Mouse (Mus musculus): Measurements from ENCODE around the gene Txn2. TPM values are rescaled to one million over a fixed set of nuclear protein-coding genes. Genes with fewer than 3 reads are reported as not detected.

Gene Txn2
- polyA plus RNA-seq, 1 experiment from 2014 or later: 291 TPM

GRCm38 (mm10) chr15:77928091-77928490 is 715 bp downstream of the Txn2 start:
- WGBS: 28% methylated on average over 4 of the region's 4 CpGs
- H3K27ac ChIP-seq (ENCODE audit: low read depth, low read length): peak overlapping the region; percentile 90
- ATAC-seq: no peak

DNA sequence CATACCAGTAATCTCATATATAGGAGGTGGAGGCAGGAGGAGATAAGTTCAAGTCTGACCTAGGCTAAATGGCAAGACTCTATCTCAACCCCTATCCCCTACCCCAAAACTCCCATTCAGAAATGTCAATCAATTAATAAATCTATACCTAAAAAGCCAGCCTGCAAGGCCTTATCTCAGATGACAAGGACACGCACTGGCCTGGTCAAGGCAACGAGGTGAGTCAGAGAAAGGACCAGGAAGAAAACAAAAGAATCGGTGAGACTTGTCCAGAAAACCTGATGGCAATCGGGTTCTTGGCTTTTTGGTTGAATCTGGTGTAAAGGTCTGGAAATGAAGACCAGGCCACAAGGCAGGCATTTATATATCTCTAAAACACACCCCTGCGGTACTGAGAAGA is 1.9 kb downstream of the Txn2 start:
- no peak overlapping the region for H3K4me2 ChIP-seq (ENCODE audit: low read length)

More at GRCm38 (mm10) chr15:77928091-77928490, 715 bp downstream of the Txn2 start:
- no peaks in the 10 kb centered on the region for H3K9me3 ChIP-seq (replicated peaks; ENCODE audit: control insufficient read depth, low read length)
- peaks cover 18% of the 10 kb centered on the region for H3K4me1 ChIP-seq (ENCODE audit: control insufficient read depth, insufficient read depth, low read length)
- DNase-seq (ENCODE audit: low spot score): no peak
- peaks cover 33% of the 10 kb centered on the region for H3K36me3 ChIP-seq (ENCODE audit: control insufficient read depth, insufficient read depth, low read length)
- H3K27me3 ChIP-seq (replicated peaks; ENCODE audit: control insufficient read depth, insufficient read depth, low read length): no peaks in the 10 kb centered on the region
- peak overlapping the region; percentile 71 for H3K9ac ChIP-seq (ENCODE audit: low read length)
- H3K4me3 ChIP-seq (ENCODE audit: low read depth, low read length): peak overlapping the region; percentile 58
- H3K4me2 ChIP-seq (ENCODE audit: low read length): peak overlapping the region; percentile 74

GRCm38 (mm10) chr15:77925195-77925594 is 3.6 kb downstream of the Txn2 start:
- no peaks in the 10 kb centered on the region for H3K27me3 ChIP-seq (replicated peaks; ENCODE audit: control insufficient read depth, insufficient read depth, low read length)
- H3K4me3 ChIP-seq (ENCODE audit: low read depth, low read length): no peak overlapping the region
- no peak overlapping the region for H3K27ac ChIP-seq (ENCODE audit: low read depth, low read length)
- no peaks in the 10 kb centered on the region for H3K9me3 ChIP-seq (replicated peaks; ENCODE audit: control insufficient read depth, low read length)
- DNase-seq (ENCODE audit: low spot score): no peak
- H3K4me1 ChIP-seq (ENCODE audit: control insufficient read depth, insufficient read depth, low read length): peaks cover 18% of the 10 kb centered on the region
- 94% methylated on average over 2 of the region's 2 CpGs for WGBS
- ATAC-seq: no peak
- H3K4me2 ChIP-seq (ENCODE audit: low read length): no peak overlapping the region
- peaks cover 61% of the 10 kb centered on the region for H3K36me3 ChIP-seq (ENCODE audit: control insufficient read depth, insufficient read depth, low read length)
- H3K9ac ChIP-seq (ENCODE audit: low read length): no peak overlapping the region

More for the DNA sequence above, 1.9 kb downstream of the Txn2 start:
- Histone ChIP-seq H3K4me3 (ENCODE audit: low read depth, low read length) (no peak overlapping the region), H3K36me3 (ENCODE audit: control insufficient read depth, insufficient read depth, low read length) (peaks cover 45% of the 10 kb centered on the region), H3K4me1 (ENCODE audit: control insufficient read depth, insufficient read depth, low read length) (peaks cover 18% of the 10 kb centered on the region), H3K9me3 (replicated peaks; ENCODE audit: control insufficient read depth, low read length) (no peaks in the 10 kb centered on the region), H3K27me3 (replicated peaks; ENCODE audit: control insufficient read depth, insufficient read depth, low read length) (no peaks in the 10 kb centered on the region), H3K9ac (ENCODE audit: low read length) (no peak overlapping the region), H3K27ac (ENCODE audit: low read depth, low read length) (no peak overlapping the region)
- DNase-seq (ENCODE audit: low spot score) (no peak), ATAC-seq (no peak)
- 93% methylated on average over 5 of the region's 5 CpGs for WGBS

DNA sequence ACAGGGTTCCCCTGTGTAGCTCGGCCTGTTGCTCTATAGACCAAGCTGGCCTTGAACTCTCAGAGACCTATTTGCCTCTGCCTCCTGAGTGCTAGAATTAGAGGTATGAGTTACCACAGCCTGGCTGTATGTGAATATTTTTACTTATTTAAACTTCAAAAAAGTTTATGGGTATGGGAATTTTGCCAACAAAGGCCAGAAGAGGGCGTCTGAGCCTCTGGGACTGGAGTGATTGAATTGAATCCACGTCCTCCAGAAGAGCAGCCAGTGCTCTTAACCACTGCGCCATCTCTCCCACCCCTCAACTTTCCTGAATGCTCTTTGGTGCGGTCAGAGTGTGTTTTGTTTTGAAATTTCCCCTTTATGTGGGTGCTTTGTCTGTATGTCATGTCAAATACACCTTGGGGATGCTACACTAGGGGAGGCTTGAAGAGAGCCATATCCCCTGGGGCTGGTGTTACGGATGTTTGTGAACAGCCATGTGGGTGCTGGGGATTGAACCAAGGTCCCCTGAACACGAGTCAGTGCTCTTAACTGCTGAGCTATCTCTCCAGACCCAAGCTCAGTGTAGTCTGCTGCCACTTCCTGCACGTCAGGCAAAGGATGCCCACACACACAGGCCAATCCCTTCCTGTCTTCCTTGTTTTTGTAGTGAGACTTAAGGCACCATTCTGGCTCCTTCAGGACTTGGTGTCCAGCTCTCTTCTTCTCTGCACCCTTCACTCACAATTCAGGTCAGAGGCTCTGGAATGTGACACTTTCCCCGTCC is 5.4 kb downstream of the Txn2 start:
- WGBS: 71% methylated on average over 9 of the region's 9 CpGs
- Histone ChIP-seq H3K4me2 (ENCODE audit: low read length) (no peak overlapping the region), H3K4me3 (ENCODE audit: low read depth, low read length) (no peak overlapping the region)

GRCm38 (mm10) chr15:77922710-77923109 is 6.1 kb downstream of the Txn2 start:
- Histone ChIP-seq H3K27ac (ENCODE audit: low read depth, low read length) (no peak overlapping the region), H3K9me3 (replicated peaks; ENCODE audit: control insufficient read depth, low read length) (no peaks in the 10 kb centered on the region), H3K36me3 (ENCODE audit: control insufficient read depth, insufficient read depth, low read length) (peaks cover 84% of the 10 kb centered on the region), H3K4me3 (ENCODE audit: low read depth, low read length) (no peak overlapping the region), H3K27me3 (replicated peaks; ENCODE audit: control insufficient read depth, insufficient read depth, low read length) (no peaks in the 10 kb centered on the region), H3K9ac (ENCODE audit: low read length) (no peak overlapping the region), H3K4me1 (ENCODE audit: control insufficient read depth, insufficient read depth, low read length) (peaks cover 4% of the 10 kb centered on the region), H3K4me2 (ENCODE audit: low read length) (no peak overlapping the region)
- ATAC-seq: no peak
- 89% methylated on average over 9 of the region's 9 CpGs for WGBS
- no peak for DNase-seq (ENCODE audit: low spot score)

More for the DNA sequence above, 5.4 kb downstream of the Txn2 start:
- no peak for ATAC-seq
- peaks cover 10% of the 10 kb centered on the region for H3K4me1 ChIP-seq (ENCODE audit: control insufficient read depth, insufficient read depth, low read length)
- H3K9me3 ChIP-seq (replicated peaks; ENCODE audit: control insufficient read depth, low read length): no peaks in the 10 kb centered on the region
- no peak for DNase-seq (ENCODE audit: low spot score)
- H3K27me3 ChIP-seq (replicated peaks; ENCODE audit: control insufficient read depth, insufficient read depth, low read length): no peaks in the 10 kb centered on the region
- H3K27ac ChIP-seq (ENCODE audit: low read depth, low read length): no peak overlapping the region
- no peak overlapping the region for H3K9ac ChIP-seq (ENCODE audit: low read length)
- peaks cover 77% of the 10 kb centered on the region for H3K36me3 ChIP-seq (ENCODE audit: control insufficient read depth, insufficient read depth, low read length)

DNA sequence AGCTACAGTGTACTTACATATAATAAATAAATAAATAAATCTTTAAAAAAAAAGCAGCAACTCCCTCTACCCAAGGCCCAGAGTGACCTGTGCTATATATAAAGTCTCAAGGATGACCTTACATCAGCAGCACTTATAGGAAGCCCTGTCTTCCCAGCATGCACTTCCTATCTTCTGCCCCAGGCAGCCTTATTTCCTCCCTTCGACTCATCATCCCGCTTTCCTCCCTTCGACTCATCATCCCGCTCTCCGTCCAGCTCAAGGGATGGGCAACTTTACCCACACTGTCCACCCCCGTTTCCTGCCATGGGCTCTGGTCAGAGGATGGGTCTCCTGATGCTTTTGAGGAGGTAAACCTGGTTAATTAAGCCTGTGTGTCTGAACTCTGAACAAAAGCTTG is 7.2 kb downstream of the Txn2 start:
- H3K27me3 ChIP-seq (replicated peaks; ENCODE audit: control insufficient read depth, insufficient read depth, low read length): no peaks in the 10 kb centered on the region
- ATAC-seq (no peak), DNase-seq (ENCODE audit: low spot score) (no peak)
- no peaks in the 10 kb centered on the region for H3K9me3 ChIP-seq (replicated peaks; ENCODE audit: control insufficient read depth, low read length)
- no peak overlapping the region for H3K4me2 ChIP-seq (ENCODE audit: low read length)
- no peak overlapping the region for H3K27ac ChIP-seq (ENCODE audit: low read depth, low read length)
- H3K4me3 ChIP-seq (ENCODE audit: low read depth, low read length): no peak overlapping the region
- peaks cover 79% of the 10 kb centered on the region for H3K36me3 ChIP-seq (ENCODE audit: control insufficient read depth, insufficient read depth, low read length)
- H3K4me1 ChIP-seq (ENCODE audit: control insufficient read depth, insufficient read depth, low read length): no peaks in the 10 kb centered on the region
- WGBS: 94% methylated on average over 6 of the region's 6 CpGs
- no peak overlapping the region for H3K9ac ChIP-seq (ENCODE audit: low read length)

DNA sequence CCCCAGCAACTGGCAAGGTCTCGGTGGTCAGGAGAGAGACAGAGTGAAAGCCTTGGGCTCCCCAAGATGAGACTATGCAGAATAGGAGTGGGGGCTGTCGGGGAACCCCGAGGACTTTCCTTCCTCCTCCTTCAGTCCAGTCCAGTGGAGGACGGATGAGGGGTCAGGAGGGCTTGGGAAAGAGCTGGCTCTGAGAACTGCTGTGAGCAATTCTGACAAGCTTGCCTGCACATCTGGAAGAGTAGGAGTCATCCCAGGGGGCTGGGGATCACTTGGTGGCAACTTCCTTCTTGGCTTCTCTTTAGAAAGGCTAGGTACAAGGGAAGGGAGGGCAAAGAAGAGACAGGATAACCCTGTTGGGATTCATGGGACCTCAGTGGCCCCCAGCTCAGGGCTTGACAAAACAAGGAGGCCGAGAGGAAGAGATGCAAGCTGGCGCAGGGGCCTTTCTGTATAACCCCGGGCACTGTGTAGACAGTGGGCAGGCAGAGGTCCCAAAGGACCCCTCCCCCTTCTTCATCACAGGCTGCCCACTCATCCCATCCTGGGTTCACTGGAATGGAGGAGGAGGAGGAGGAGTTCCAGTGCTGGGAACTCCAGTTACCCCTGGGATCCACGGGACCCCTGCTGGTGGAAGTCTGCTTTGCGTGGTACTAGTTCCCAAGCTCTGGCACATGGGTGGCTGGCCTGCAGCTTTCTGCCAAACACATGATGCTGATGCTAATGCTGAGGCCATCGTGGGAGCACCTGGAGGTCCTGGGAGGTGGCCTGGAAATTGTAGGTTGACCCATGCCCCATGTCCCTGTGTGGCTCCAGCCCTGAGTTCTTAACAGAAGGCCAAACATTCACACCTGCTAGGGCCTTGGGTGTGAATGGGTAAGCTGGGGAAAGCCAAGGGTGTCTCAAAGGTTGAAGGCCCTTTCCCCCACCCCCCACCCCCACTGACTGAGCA is 8.0 kb downstream of the Txn2 start:
- no peak overlapping the region for H3K9ac ChIP-seq (ENCODE audit: low read length)
- 85% methylated on average over 10 of the region's 10 CpGs for WGBS
- H3K4me3 ChIP-seq (ENCODE audit: low read depth, low read length): no peak overlapping the region
- no peaks in the 10 kb centered on the region for H3K9me3 ChIP-seq (replicated peaks; ENCODE audit: control insufficient read depth, low read length)
- no peak for ATAC-seq
- peaks cover 80% of the 10 kb centered on the region for H3K36me3 ChIP-seq (ENCODE audit: control insufficient read depth, insufficient read depth, low read length)
- no peak overlapping the region for H3K27ac ChIP-seq (ENCODE audit: low read depth, low read length)
- no peak overlapping the region for H3K4me2 ChIP-seq (ENCODE audit: low read length)
- no peaks in the 10 kb centered on the region for H3K4me1 ChIP-seq (ENCODE audit: control insufficient read depth, insufficient read depth, low read length)
- DNase-seq (ENCODE audit: low spot score): no peak
- H3K27me3 ChIP-seq (replicated peaks; ENCODE audit: control insufficient read depth, insufficient read depth, low read length): no peaks in the 10 kb centered on the region

- no peak for ATAC-seq
- H3K4me2 ChIP-seq (ENCODE audit: low read length): no peak overlapping the region
- H3K27ac ChIP-seq (ENCODE audit: low read depth, low read length): no peak overlapping the region
- H3K4me3 ChIP-seq (ENCODE audit: low read depth, low read length): no peak overlapping the region
- DNase-seq (ENCODE audit: low spot score): no peak
- no peaks in the 10 kb centered on the region for H3K27me3 ChIP-seq (replicated peaks; ENCODE audit: control insufficient read depth, insufficient read depth, low read length)
- no peaks in the 10 kb centered on the region for H3K4me1 ChIP-seq (ENCODE audit: control insufficient read depth, insufficient read depth, low read length)
- 90% methylated on average over 12 of the region's 12 CpGs for WGBS
- H3K9me3 ChIP-seq (replicated peaks; ENCODE audit: control insufficient read depth, low read length): no peaks in the 10 kb centered on the region
- H3K9ac ChIP-seq (ENCODE audit: low read length): no peak overlapping the region
- peaks cover 86% of the 10 kb centered on the region for H3K36me3 ChIP-seq (ENCODE audit: control insufficient read depth, insufficient read depth, low read length)
Observed at GRCm38 (mm10) chr15:77919441-77919840, 9.4 kb downstream of the Txn2 start.
